Comparison of ENCODE assay signal across 10 mouse cellular contexts in genomic region chr17:91093081-91093875, GRCm38 (mm10). TPM values are rescaled to one million over a fixed set of nuclear protein-coding genes. Genes with fewer than 3 reads are reported as not detected.
DNase-seq lines count a peak whose midpoint lies in the region; ATAC-seq lines count a peak whose summit lies in the region.
"Had no signal": no experiment of that assay in that cellular context is flagged by ENCODE, and none has a peak within 500 bp of the region (broad histone marks: within the 10 kb centered on the region; RNA-seq: fewer than 3 reads in every experiment).

No protein-coding gene starts in this region.

- H3K4me1 ChIP-seq in midbrain, embryonic 11.5 days (ENCODE audit: control insufficient read depth, insufficient read depth, low read length) = no peaks in the 10 kb centered on the region
- H3K4me1 ChIP-seq: liver, embryonic 12.5 days had no signal

- peak overlapping the region; percentile 43 for H3K4me2 ChIP-seq in midbrain, embryonic 11.5 days
- H3K4me2 ChIP-seq: liver, embryonic 12.5 days had no signal

- peak overlapping the region; percentile 27 for H3K4me3 ChIP-seq in midbrain, embryonic 11.5 days (ENCODE audit: low read depth, low read length)
- H3K4me3 ChIP-seq: liver, embryonic 12.5 days had no signal

- no peak overlapping the region for H3K27ac ChIP-seq in midbrain, embryonic 11.5 days (ENCODE audit: low read depth, low read length)
- H3K27ac ChIP-seq: heart, embryonic 15.5 days; liver, embryonic 12.5 days had no signal

- DNase-seq in layer of hippocampus, postnatal 14 days (ENCODE audit: low spot score in 2 of 2) = peak; percentile 64 to 68
- no peak for DNase-seq in layer of hippocampus, adult 9-10 months (ENCODE audit: low spot score)
- peak; percentile 43 to 46 for DNase-seq in frontal cortex, adult 2 months (ENCODE audit: extremely low spot score in 1 of 2, low spot score in 1 of 2)
- peak; percentile 84 for DNase-seq in midbrain, embryonic 11.5 days (ENCODE audit: low spot score, missing footprints)
- peak; percentile 50 for DNase-seq in telencephalon, adult 2 months (ENCODE audit: low read depth, low spot score)
- DNase-seq in gastrocnemius, postnatal 4 days (ENCODE audit: low spot score in 2 of 2) = no peak
- DNase-seq in kidney, postnatal 14 days = no peak
- no peak for DNase-seq in spleen, postnatal 36 days (ENCODE audit: low spot score in 2 of 2)

- H3K9me3 ChIP-seq in midbrain, embryonic 11.5 days (ENCODE audit: control insufficient read depth, low read length) = peaks cover 3% of the 10 kb centered on the region
- H3K9me3 ChIP-seq: heart, embryonic 15.5 days had no signal

- 32% methylated on average over 12 of the region's 12 CpGs for WGBS in midbrain, embryonic 11.5 days

- peak overlapping the region; percentile 39; the same call in 1 of the 2 replicates for H3K9ac ChIP-seq in midbrain, embryonic 11.5 days (ENCODE audit: low read length)
- H3K9ac ChIP-seq: heart, embryonic 15.5 days; liver, embryonic 12.5 days had no signal

- no peaks in the 10 kb centered on the region for H3K27me3 ChIP-seq in midbrain, embryonic 11.5 days (ENCODE audit: control insufficient read depth, insufficient read depth, low read length)
- H3K27me3 ChIP-seq: heart, embryonic 15.5 days; liver, embryonic 12.5 days had no signal

- ATAC-seq in midbrain, embryonic 11.5 days (ENCODE audit: low FRiP score) = peak; percentile 49; the same call in 1 of the 2 replicates
- ATAC-seq: liver, embryonic 12.5 days had no signal

- no peaks in the 10 kb centered on the region; the same call in 1 of the 2 replicates for H3K36me3 ChIP-seq in midbrain, embryonic 11.5 days (ENCODE audit: control insufficient read depth, insufficient read depth, low read length)
- H3K36me3 ChIP-seq: heart, embryonic 15.5 days; liver, embryonic 12.5 days had no signal

RNA-seq across cellular contexts. Expression of gene Nrxn1, which starts 0.4 kb away (rescaled TPM):
- total RNA-seq in layer of hippocampus, postnatal 14 days (2021) = 100 to 1,000 TPM; 436 to 504 TPM
- 172 and 196 TPM in 2 replicates for polyA plus RNA-seq in frontal cortex, adult 2 months (2012; rRNA removed)
- polyA plus RNA-seq in midbrain, embryonic 11.5 days (2014; fragmentation: Nextera tagmentation; extraction: Ambion mirVana) = 16.5 and 18.1 TPM in 2 replicates
- total RNA-seq in gastrocnemius, postnatal 4 days (2021) = 1 to 10 TPM; 1.8 TPM

Comparison
In these comparisons a context has a peak if more than half of its experiments do, and no peak if none do; other contexts are left out.
1. DNase-seq: peak in layer of hippocampus, postnatal 14 days (2 of 2), frontal cortex, adult 2 months (2 of 2), midbrain, embryonic 11.5 days (single experiment) and telencephalon, adult 2 months (single experiment); none in layer of hippocampus, adult 9-10 months (single experiment), gastrocnemius, postnatal 4 days (0 of 2), kidney, postnatal 14 days (single experiment) and spleen, postnatal 36 days (0 of 2).
2. RNA of gene Nrxn1, which starts 0.4 kb away (total RNA-seq): 436 to 504 TPM in layer of hippocampus, postnatal 14 days; 1.8 TPM in gastrocnemius, postnatal 4 days; every median in the first group is over 100 times any median in the second.